In genomic region chrX:100480317-100480716, GRCm38 (mm10) we compare ENCODE assay signal across 8 mouse cellular contexts. TPM values are rescaled to one million over a fixed set of nuclear protein-coding genes. Genes with fewer than 3 reads are reported as not detected.
A peak's percentile ranks its signal among the peaks of the same experiment; 100 is the strongest.
DNase-seq lines count a peak whose midpoint lies in the region; ATAC-seq lines count a peak whose summit lies in the region.

No protein-coding gene starts in this region.

- H3K4me1 ChIP-seq in limb, embryonic 11.5 days (ENCODE audit: control insufficient read depth, insufficient read depth, low read length), result no peaks in the 10 kb centered on the region
- no peaks in the 10 kb centered on the region for H3K4me1 ChIP-seq in midbrain, embryonic 16.5 days (ENCODE audit: control insufficient read depth, insufficient read depth, low read length)

- ATAC-seq in granulocyte monocyte progenitor cell, adult 5-6 weeks (replicated peaks; ENCODE audit: poor library complexity, severe bottlenecking), result peak; percentile 99
- no peak for ATAC-seq in limb, embryonic 11.5 days (ENCODE audit: insufficient number of reproducible peaks, low FRiP score, low TSS enrichment, low read depth)
- peak; percentile 81 for ATAC-seq in midbrain, embryonic 16.5 days

- no peaks in the 10 kb centered on the region for H3K9me3 ChIP-seq in limb, embryonic 11.5 days (ENCODE audit: control insufficient read depth, low read length)
- H3K9me3 ChIP-seq in midbrain, embryonic 16.5 days (replicated peaks; ENCODE audit: control insufficient read depth, low read length, poor library complexity, severe bottlenecking), result no peaks in the 10 kb centered on the region

- no peak overlapping the region for H3K9ac ChIP-seq in limb, embryonic 11.5 days (ENCODE audit: low read length)
- H3K9ac ChIP-seq in midbrain, embryonic 16.5 days (ENCODE audit: low read depth, low read length), result no peak overlapping the region

- H3K4me2 ChIP-seq in limb, embryonic 11.5 days (ENCODE audit: low read depth, severe bottlenecking), result no peak overlapping the region
- H3K4me2 ChIP-seq in midbrain, embryonic 16.5 days (ENCODE audit: low read length), result no peak overlapping the region

- WGBS in limb, embryonic 11.5 days, result 25% methylated on average over 3 of the region's 3 CpGs
- 39% methylated on average over 3 of the region's 3 CpGs for WGBS in midbrain, embryonic 16.5 days

- H3K27me3 ChIP-seq in limb, embryonic 11.5 days (ENCODE audit: control insufficient read depth, insufficient read depth, low read length), result 0 out of 2 replicates have a peak, but pooled peaks cover 2% of the 10 kb centered on the region
- no peaks in the 10 kb centered on the region; the same call in 1 of the 2 replicates for H3K27me3 ChIP-seq in midbrain, embryonic 16.5 days (ENCODE audit: control insufficient read depth, insufficient read depth, low read depth, low read length)

- H3K36me3 ChIP-seq in limb, embryonic 11.5 days (ENCODE audit: control insufficient read depth, insufficient read depth, low read length), result no peaks in the 10 kb centered on the region
- no peaks in the 10 kb centered on the region for H3K36me3 ChIP-seq in midbrain, embryonic 16.5 days (ENCODE audit: control insufficient read depth, insufficient read depth, low read length)

- no peak overlapping the region for H3K27ac ChIP-seq in limb, embryonic 11.5 days (replicated peaks; ENCODE audit: low read depth, low read length)
- no peak overlapping the region for H3K27ac ChIP-seq in midbrain, embryonic 16.5 days (ENCODE audit: low read length)

- H3K4me3 ChIP-seq in limb, embryonic 11.5 days (ENCODE audit: low read depth, low read length), result no peak overlapping the region
- no peak overlapping the region for H3K4me3 ChIP-seq in midbrain, embryonic 16.5 days (ENCODE audit: low read depth, low read length)

- peak; percentile 30 to 51 for DNase-seq in urinary bladder, adult 18-20 months (ENCODE audit: low spot score in 2 of 2)
- no peak for DNase-seq in urinary bladder, adult 2 months (ENCODE audit: low spot score)
- peak; percentile 67 for DNase-seq in embryo, embryonic 11 days
- DNase-seq in kidney, adult 9 months, result peak; percentile 70
- peak; percentile 55 for DNase-seq in limb, embryonic 11.5 days (ENCODE audit: low spot score)
- peak; percentile 23 to 44 for DNase-seq in spleen, adult 18-20 months

RNA-seq across cellular contexts. Expression of gene Igbp1, which starts 13.8 kb away (rescaled TPM):
- 64.4 and 68.7 TPM in 2 replicates for polyA plus RNA-seq in urinary bladder, adult 2 months (2012; rRNA removed)
- total RNA-seq in granulocyte monocyte progenitor cell, adult 5-6 weeks (2014; fragmentation: Nextera tagmentation), result 74.5 and 104 TPM in 2 replicates
- 98.4 and 104 TPM in 2 replicates for total RNA-seq in granulocyte monocyte progenitor cell, adult 5-6 weeks (2017)
- 44.2 and 47.3 TPM in 2 replicates for polyA plus RNA-seq in limb, embryonic 11.5 days (2014; fragmentation: Nextera tagmentation; extraction: Ambion mirVana)
- 24.1 and 25.2 TPM in 2 replicates for polyA plus RNA-seq in midbrain, embryonic 16.5 days (2015; fragmentation: Nextera tagmentation; extraction: Ambion mirVana)

RNA-seq across cellular contexts. Expression of gene Awat2, which starts 37.8 kb away (rescaled TPM):
- 0.37 and 0.69 TPM in 2 replicates for polyA plus RNA-seq in urinary bladder, adult 2 months (2012; rRNA removed)
- total RNA-seq in granulocyte monocyte progenitor cell, adult 5-6 weeks (2014; fragmentation: Nextera tagmentation), result 1.0 and 5.3 TPM in 2 replicates
- total RNA-seq in granulocyte monocyte progenitor cell, adult 5-6 weeks (2017), result 2.5 and 2.6 TPM in 2 replicates
- polyA plus RNA-seq in limb, embryonic 11.5 days (2014; fragmentation: Nextera tagmentation; extraction: Ambion mirVana), result 0.41 and 1.0 TPM in 2 replicates
- 0.11 TPM in 1 of 2 replicates, not detected in the other for polyA plus RNA-seq in midbrain, embryonic 16.5 days (2015; fragmentation: Nextera tagmentation; extraction: Ambion mirVana)

RNA-seq across cellular contexts. Expression of gene Dgat2l6, which starts 44.3 kb away (rescaled TPM):
- not detected in 2 replicates for polyA plus RNA-seq in urinary bladder, adult 2 months (2012; rRNA removed)
- not detected in 2 replicates for total RNA-seq in granulocyte monocyte progenitor cell, adult 5-6 weeks (2014; fragmentation: Nextera tagmentation)
- total RNA-seq in granulocyte monocyte progenitor cell, adult 5-6 weeks (2017), result not detected in 2 replicates
- not detected in 2 replicates for polyA plus RNA-seq in limb, embryonic 11.5 days (2014; fragmentation: Nextera tagmentation; extraction: Ambion mirVana)
- not detected in 2 replicates for polyA plus RNA-seq in midbrain, embryonic 16.5 days (2015; fragmentation: Nextera tagmentation; extraction: Ambion mirVana)

RNA-seq across cellular contexts. Expression of gene Otud6a, which starts 51.5 kb away (rescaled TPM):
- not detected in 2 replicates for polyA plus RNA-seq in urinary bladder, adult 2 months (2012; rRNA removed)
- not detected in 2 replicates for total RNA-seq in granulocyte monocyte progenitor cell, adult 5-6 weeks (2014; fragmentation: Nextera tagmentation)
- total RNA-seq in granulocyte monocyte progenitor cell, adult 5-6 weeks (2017), result not detected in 2 replicates
- not detected in 2 replicates for polyA plus RNA-seq in limb, embryonic 11.5 days (2014; fragmentation: Nextera tagmentation; extraction: Ambion mirVana)
- not detected in 2 replicates for polyA plus RNA-seq in midbrain, embryonic 16.5 days (2015; fragmentation: Nextera tagmentation; extraction: Ambion mirVana)
